8 mouse cellular contexts compared by ENCODE assay signal in genomic region chr2:84734351-84734864, GRCm38 (mm10). TPM values are rescaled to one million over a fixed set of nuclear protein-coding genes. Genes with fewer than 3 reads are reported as not detected.
DNase-seq lines count a peak whose midpoint lies in the region; ATAC-seq and TF ChIP-seq lines count a peak whose summit lies in the region.

No protein-coding gene starts in this region.

- DNase-seq in heart, postnatal 25 days (ENCODE audit: low spot score), result no peak
- DNase-seq in hindbrain, embryonic 14.5 days (ENCODE audit: low spot score), result peak; percentile 71
- DNase-seq in gastrocnemius, adult 8-10 months (ENCODE audit: low spot score in 2 of 2), result no peak

- no peak for TF ChIP-seq CTCF in ES-Bruce4 (IDR thresholded peaks at IDR 0.05; ENCODE audit: low read depth, low read length)
- no peak for TF ChIP-seq CTCF in cortical plate, adult 2 months (IDR thresholded peaks at IDR 0.05; ENCODE audit: extremely low read depth, insufficient read depth, low read length)

- peak overlapping the region; percentile 69 for H3K9ac ChIP-seq in heart, embryonic 14.5 days (ENCODE audit: low read length)
- H3K9ac ChIP-seq in ES-Bruce4 (ENCODE audit: low read depth, poor library complexity, severe bottlenecking), result no peak overlapping the region
- H3K9ac ChIP-seq in hindbrain, embryonic 14.5 days, result peak overlapping the region; percentile 91
- peak overlapping the region; percentile 90 for H3K9ac ChIP-seq in midbrain, embryonic 13.5 days (replicated peaks)

- no peaks in the 10 kb centered on the region for H3K27me3 ChIP-seq in heart, embryonic 14.5 days (ENCODE audit: control insufficient read depth, insufficient read depth, low read length)
- H3K27me3 ChIP-seq in ES-Bruce4 (ENCODE audit: control insufficient read depth, insufficient read depth, low read length, poor library complexity, severe bottlenecking), result no peaks in the 10 kb centered on the region
- H3K27me3 ChIP-seq in hindbrain, embryonic 14.5 days (ENCODE audit: control insufficient read depth, insufficient read depth, low read length), result no peaks in the 10 kb centered on the region
- no peaks in the 10 kb centered on the region for H3K27me3 ChIP-seq in midbrain, embryonic 13.5 days

- WGBS in heart, embryonic 14.5 days, result 2% methylated on average over 11 of the region's 11 CpGs
- WGBS in hindbrain, embryonic 14.5 days, result under 1% methylated on average over 11 of the region's 11 CpGs
- under 1% methylated on average over 11 of the region's 11 CpGs for WGBS in midbrain, embryonic 13.5 days

- TF ChIP-seq POLR2A in ES-Bruce4 (IDR thresholded peaks at IDR 0.05; ENCODE audit: insufficient read depth, low read length), result no peak
- TF ChIP-seq POLR2A in cortical plate, adult 2 months (IDR thresholded peaks at IDR 0.05; ENCODE audit: extremely low read depth, insufficient read depth, low read length), result no peak

- H3K4me2 ChIP-seq in heart, embryonic 14.5 days (ENCODE audit: low read length), result peak overlapping the region; percentile 73
- peak overlapping the region; percentile 68 for H3K4me2 ChIP-seq in hindbrain, embryonic 14.5 days (replicated peaks)
- H3K4me2 ChIP-seq in midbrain, embryonic 13.5 days (replicated peaks), result peak overlapping the region; percentile 66

- H3K36me3 ChIP-seq in heart, embryonic 14.5 days (ENCODE audit: control insufficient read depth, insufficient read depth, low read length), result no peaks in the 10 kb centered on the region
- no peaks in the 10 kb centered on the region for H3K36me3 ChIP-seq in ES-Bruce4 (ENCODE audit: control insufficient read depth, insufficient read depth, low read length, poor library complexity, severe bottlenecking)
- H3K36me3 ChIP-seq in hindbrain, embryonic 14.5 days (replicated peaks; ENCODE audit: control insufficient read depth, insufficient read depth), result no peaks in the 10 kb centered on the region
- no peaks in the 10 kb centered on the region for H3K36me3 ChIP-seq in midbrain, embryonic 13.5 days

- H3K9me3 ChIP-seq in heart, embryonic 14.5 days (ENCODE audit: control insufficient read depth, low read length), result no peaks in the 10 kb centered on the region
- no peaks in the 10 kb centered on the region for H3K9me3 ChIP-seq in ES-Bruce4 (replicated peaks; ENCODE audit: control insufficient read depth, insufficient read depth, low read length, poor library complexity, severe bottlenecking)
- no peaks in the 10 kb centered on the region for H3K9me3 ChIP-seq in hindbrain, embryonic 14.5 days (ENCODE audit: control insufficient read depth, low read length)
- no peaks in the 10 kb centered on the region for H3K9me3 ChIP-seq in midbrain, embryonic 13.5 days

- 0 out of 2 replicates have a peak, but pooled peaks have one; percentile 31 for TF ChIP-seq EP300 in ES-Bruce4 (IDR thresholded peaks at IDR 0.05; ENCODE audit: insufficient read depth, low read depth, low read length)

- intact Hi-C loops in heart, postnatal 25 days (cut with DNase I), result no loop called here

- peaks cover 31 to 46% of the 10 kb centered on the region in 2 experiments for H3K4me1 ChIP-seq in heart, embryonic 14.5 days (ENCODE audit: control insufficient read depth in 2 of 2, insufficient read depth in 2 of 2, low read length in 2 of 2)
- no peaks in the 10 kb centered on the region for H3K4me1 ChIP-seq in ES-Bruce4 (ENCODE audit: control insufficient read depth, insufficient read depth, low read length)
- H3K4me1 ChIP-seq in cortical plate, adult 2 months (ENCODE audit: control insufficient read depth, insufficient read depth, low read length), result no peaks in the 10 kb centered on the region
- H3K4me1 ChIP-seq in hindbrain, embryonic 14.5 days (replicated peaks; ENCODE audit: control insufficient read depth, insufficient read depth, low read length), result peaks cover 49% of the 10 kb centered on the region
- peaks cover 58% of the 10 kb centered on the region for H3K4me1 ChIP-seq in midbrain, embryonic 13.5 days (replicated peaks)

- no peak overlapping the region for H3K27ac ChIP-seq in heart, embryonic 14.5 days (replicated peaks in 1 of 2; ENCODE audit: control insufficient read depth in 1 of 2, insufficient read depth in 1 of 2, low read depth in 2 of 2, low read length in 2 of 2)
- no peak overlapping the region for H3K27ac ChIP-seq in ES-Bruce4 (ENCODE audit: insufficient read depth, low read length)
- H3K27ac ChIP-seq in cortical plate, adult 2 months (ENCODE audit: insufficient read depth, low read length), result peak overlapping the region; percentile 52
- peak overlapping the region; percentile 89 for H3K27ac ChIP-seq in hindbrain, embryonic 14.5 days
- H3K27ac ChIP-seq in midbrain, embryonic 13.5 days, result peak overlapping the region; percentile 90

- no peak for ATAC-seq in heart, embryonic 14.5 days (ENCODE audit: insufficient number of reproducible peaks, insufficient read depth, low FRiP score, low read depth)
- ATAC-seq in hindbrain, embryonic 14.5 days (ENCODE audit: low FRiP score), result peak; percentile 61
- ATAC-seq in midbrain, embryonic 13.5 days, result peak; percentile 58
- ATAC-seq in granulocyte monocyte progenitor cell, adult 5-6 weeks (replicated peaks; ENCODE audit: poor library complexity, severe bottlenecking), result no peak

- peak overlapping the region; percentile 47 to 53 for H3K4me3 ChIP-seq in heart, embryonic 14.5 days (ENCODE audit: control insufficient read depth in 1 of 2, insufficient read depth in 1 of 2, low read depth in 1 of 2, low read length in 2 of 2)
- peak overlapping the region; percentile 81 for H3K4me3 ChIP-seq in ES-Bruce4 (ENCODE audit: low read depth, low read length)
- peak overlapping the region; percentile 82 for H3K4me3 ChIP-seq in cortical plate, adult 2 months (ENCODE audit: insufficient read depth, low read length)
- H3K4me3 ChIP-seq in hindbrain, embryonic 14.5 days (replicated peaks; ENCODE audit: low read length), result peak overlapping the region; percentile 56
- H3K4me3 ChIP-seq in midbrain, embryonic 13.5 days (replicated peaks), result peak overlapping the region; percentile 70

RNA-seq across cellular contexts. Expression of gene Ypel4, which starts 0.6 kb away (rescaled TPM):
- 3.5 and 4.5 TPM in 2 replicates for polyA plus RNA-seq in heart, embryonic 14.5 days (2014; fragmentation: Nextera tagmentation; extraction: Ambion mirVana)
- 1 to 10 TPM in 1 of 2 experiments, under 1 TPM in 1; 0.94 to 1.1 TPM for total RNA-seq in heart, postnatal 25 days (2021)
- polyA plus RNA-seq in ES-Bruce4 (2011; ENCODE audit: insufficient read depth, insufficient read length, low read depth, missing spikeins), result 0.56 and 0.73 TPM in 2 replicates
- polyA plus RNA-seq in cortical plate, adult 2 months (2012; rRNA removed), result 129 and 156 TPM in 2 replicates
- 12.5 and 13.1 TPM in 2 replicates for polyA plus RNA-seq in hindbrain, embryonic 14.5 days (2014; fragmentation: Nextera tagmentation; extraction: Ambion mirVana)
- polyA plus RNA-seq in midbrain, embryonic 13.5 days (2015; fragmentation: Nextera tagmentation; extraction: Ambion mirVana), result 30.7 and 32.0 TPM in 2 replicates
- total RNA-seq in granulocyte monocyte progenitor cell, adult 5-6 weeks (2014; fragmentation: Nextera tagmentation), result not detected in 2 replicates
- total RNA-seq in granulocyte monocyte progenitor cell, adult 5-6 weeks (2017), result not detected in 2 replicates
- under 1 TPM in 3 of 4 experiments, not detected in 1; 0.34 to 0.54 (median 0.54) TPM for total RNA-seq in gastrocnemius, adult 8-10 months (2022)

RNA-seq across cellular contexts. Expression of gene Clp1, which starts 7.3 kb away (rescaled TPM):
- polyA plus RNA-seq in heart, embryonic 14.5 days (2014; fragmentation: Nextera tagmentation; extraction: Ambion mirVana), result 14.3 and 16.9 TPM in 2 replicates
- total RNA-seq in heart, postnatal 25 days (2021), result 1 to 10 TPM; 4.9 TPM
- polyA plus RNA-seq in ES-Bruce4 (2011; ENCODE audit: insufficient read depth, insufficient read length, low read depth, missing spikeins), result 32.9 and 34.9 TPM in 2 replicates
- 9.0 and 10.0 TPM in 2 replicates for polyA plus RNA-seq in cortical plate, adult 2 months (2012; rRNA removed)
- 21.3 and 22.3 TPM in 2 replicates for polyA plus RNA-seq in hindbrain, embryonic 14.5 days (2014; fragmentation: Nextera tagmentation; extraction: Ambion mirVana)
- 32.8 and 34.5 TPM in 2 replicates for polyA plus RNA-seq in midbrain, embryonic 13.5 days (2015; fragmentation: Nextera tagmentation; extraction: Ambion mirVana)
- 30.3 and 34.9 TPM in 2 replicates for total RNA-seq in granulocyte monocyte progenitor cell, adult 5-6 weeks (2014; fragmentation: Nextera tagmentation)
- total RNA-seq in granulocyte monocyte progenitor cell, adult 5-6 weeks (2017), result 31.3 and 40.1 TPM in 2 replicates
- total RNA-seq in gastrocnemius, adult 8-10 months (2022), result 1 to 10 TPM; 3.7 to 4.3 (median 4.1) TPM

RNA-seq across cellular contexts. Expression of gene Gm19426, which starts 9.0 kb away (rescaled TPM):
- polyA plus RNA-seq in heart, embryonic 14.5 days (2014; fragmentation: Nextera tagmentation; extraction: Ambion mirVana), result 4.4 and 4.5 TPM in 2 replicates
- total RNA-seq in heart, postnatal 25 days (2021), result 1 to 10 TPM; 1.8 to 1.9 TPM
- polyA plus RNA-seq in ES-Bruce4 (2011; ENCODE audit: insufficient read depth, insufficient read length, low read depth, missing spikeins), result 9.9 and 10.3 TPM in 2 replicates
- 1.4 and 2.0 TPM in 2 replicates for polyA plus RNA-seq in cortical plate, adult 2 months (2012; rRNA removed)
- polyA plus RNA-seq in hindbrain, embryonic 14.5 days (2014; fragmentation: Nextera tagmentation; extraction: Ambion mirVana), result 2.9 and 3.4 TPM in 2 replicates
- 7.9 and 8.1 TPM in 2 replicates for polyA plus RNA-seq in midbrain, embryonic 13.5 days (2015; fragmentation: Nextera tagmentation; extraction: Ambion mirVana)
- total RNA-seq in granulocyte monocyte progenitor cell, adult 5-6 weeks (2014; fragmentation: Nextera tagmentation), result not detected in 2 replicates
- not detected in 2 replicates for total RNA-seq in granulocyte monocyte progenitor cell, adult 5-6 weeks (2017)
- total RNA-seq in gastrocnemius, adult 8-10 months (2022), result under 1 TPM in 1 of 4 experiments, not detected in 3; 0.60 TPM

RNA-seq across cellular contexts. Expression of gene Zdhhc5, which starts 19.4 kb away (rescaled TPM):
- polyA plus RNA-seq in heart, embryonic 14.5 days (2014; fragmentation: Nextera tagmentation; extraction: Ambion mirVana), result 26.4 and 27.1 TPM in 2 replicates
- 10 to 100 TPM; 61.4 to 62.1 TPM for total RNA-seq in heart, postnatal 25 days (2021)
- polyA plus RNA-seq in ES-Bruce4 (2011; ENCODE audit: insufficient read depth, insufficient read length, low read depth, missing spikeins), result 39.6 and 42.4 TPM in 2 replicates
- polyA plus RNA-seq in cortical plate, adult 2 months (2012; rRNA removed), result 27.5 and 29.7 TPM in 2 replicates
- polyA plus RNA-seq in hindbrain, embryonic 14.5 days (2014; fragmentation: Nextera tagmentation; extraction: Ambion mirVana), result 21.9 and 22.5 TPM in 2 replicates
- polyA plus RNA-seq in midbrain, embryonic 13.5 days (2015; fragmentation: Nextera tagmentation; extraction: Ambion mirVana), result 18.3 and 18.9 TPM in 2 replicates
- total RNA-seq in granulocyte monocyte progenitor cell, adult 5-6 weeks (2014; fragmentation: Nextera tagmentation), result 38.4 and 46.6 TPM in 2 replicates
- 33.4 and 35.2 TPM in 2 replicates for total RNA-seq in granulocyte monocyte progenitor cell, adult 5-6 weeks (2017)
- 100 to 1,000 TPM in 1 of 4 experiments, 10 to 100 TPM in 3; 78.4 to 100 (median 81.7) TPM for total RNA-seq in gastrocnemius, adult 8-10 months (2022)

RNA-seq across cellular contexts. Expression of gene Serping1, which starts 40.8 kb away (rescaled TPM):
- polyA plus RNA-seq in heart, embryonic 14.5 days (2014; fragmentation: Nextera tagmentation; extraction: Ambion mirVana), result 37.9 and 46.6 TPM in 2 replicates
- total RNA-seq in heart, postnatal 25 days (2021), result 10 to 100 TPM; 68.8 to 75.7 TPM
- 17.2 and 19.2 TPM in 2 replicates for polyA plus RNA-seq in ES-Bruce4 (2011; ENCODE audit: insufficient read depth, insufficient read length, low read depth, missing spikeins)
- polyA plus RNA-seq in cortical plate, adult 2 months (2012; rRNA removed), result 11.2 and 13.6 TPM in 2 replicates
- polyA plus RNA-seq in hindbrain, embryonic 14.5 days (2014; fragmentation: Nextera tagmentation; extraction: Ambion mirVana), result 36.2 and 36.3 TPM in 2 replicates
- 32.6 and 33.1 TPM in 2 replicates for polyA plus RNA-seq in midbrain, embryonic 13.5 days (2015; fragmentation: Nextera tagmentation; extraction: Ambion mirVana)
- not detected in 2 replicates for total RNA-seq in granulocyte monocyte progenitor cell, adult 5-6 weeks (2014; fragmentation: Nextera tagmentation)
- not detected in 2 replicates for total RNA-seq in granulocyte monocyte progenitor cell, adult 5-6 weeks (2017)
- 10 to 100 TPM; 22.0 to 55.1 (median 36.1) TPM for total RNA-seq in gastrocnemius, adult 8-10 months (2022)

Comparison
In these comparisons a context has a peak if more than half of its experiments do, and no peak if none do; other contexts are left out.
1. ATAC-seq: peak in hindbrain, embryonic 14.5 days (single experiment) and midbrain, embryonic 13.5 days (single experiment); none in heart, embryonic 14.5 days (single experiment) and granulocyte monocyte progenitor cell, adult 5-6 weeks (single experiment).
2. H3K27ac ChIP-seq: peak in cortical plate, adult 2 months (single experiment), hindbrain, embryonic 14.5 days (single experiment) and midbrain, embryonic 13.5 days (single experiment); none in heart, embryonic 14.5 days (0 of 2) and ES-Bruce4 (single experiment).
3. Peak in every context shown above with its lines, with median percentiles within 50 percentile points of each other: H3K4me2 ChIP-seq and H3K4me3 ChIP-seq.